Mouse (Mus musculus) midbrain, embryonic 13.5 days (tissue): ENCODE measurements around the gene Ppp1r12a. TPM values are rescaled to one million over a fixed set of nuclear protein-coding genes. Genes with fewer than 3 reads are reported as not detected.

Experiments used
- ATAC-seq: fragments of 200-750 bp; cut with Nextera tagmentation; 2 replicates; pipeline ENCODE4 v1.8.0; 2017; ENCODE audit warnings: mild to moderate bottlenecking, moderate TSS enrichment, moderate library complexity
- H3K27ac ChIP-seq: fragments of 300-500 bp; sonication (generic); 2 replicates; pipeline ENCODE4 v1.5.1; 2015; ENCODE audit warnings: inconsistent platforms, mild to moderate bottlenecking, moderate library complexity
- H3K27me3 ChIP-seq: fragments of 300-500 bp; sonication (generic); 2 replicates; pipeline ENCODE4 v1.6.1; 2015; ENCODE audit warnings: mild to moderate bottlenecking, inconsistent platforms
- H3K36me3 ChIP-seq: fragments of 300-500 bp; sonication (generic); 2 replicates; pipeline ENCODE4 v1.6.1; 2015; ENCODE audit warnings: mild to moderate bottlenecking, inconsistent platforms
- H3K4me1 ChIP-seq: fragments of 300-500 bp; sonication (generic); replicated peaks from 2 replicates; pipeline ENCODE4 v1.6.1; 2015; ENCODE audit warnings: inconsistent platforms
- H3K4me2 ChIP-seq: fragments of 300-500 bp; sonication (generic); replicated peaks from 2 replicates; pipeline ENCODE4 v1.6.1; 2015; ENCODE audit warnings: moderate library complexity, mild to moderate bottlenecking, inconsistent platforms
- H3K4me3 ChIP-seq: fragments of 300-500 bp; sonication (generic); replicated peaks from 2 replicates; pipeline ENCODE4 v1.5.1; 2015; ENCODE audit warnings: mild to moderate bottlenecking, inconsistent platforms
- H3K9ac ChIP-seq: fragments of 300-500 bp; sonication (generic); replicated peaks from 2 replicates; pipeline ENCODE4 v1.6.1; 2015; ENCODE audit warnings: mild to moderate bottlenecking, inconsistent platforms
- H3K9me3 ChIP-seq: fragments of 300-500 bp; sonication (generic); 2 replicates; pipeline ENCODE4 v1.6.1; 2016; ENCODE audit warnings: mild to moderate bottlenecking, inconsistent platforms
- WGBS: fragments of 180-500 bp; shearing (Covaris S2); methylation state at CpG from one replicate; pipeline ENCODE4 v1.1.7; 2015; 5-methylcytosine and 5-hydroxymethylcytosine counted together
- polyA plus RNA-seq: library from polyadenylated mRNA; unstranded; fragments of >200 nt; fragmentation: Nextera tagmentation; extraction: Ambion mirVana; gene quantifications from 2 replicates; pipeline ENCODE4 v1.2.1, GENCODE M21; 2015

Ppp1r12a gene
- polyA plus RNA-seq, 1 experiment from 2014 or later = 84.4 TPM

- H3K27ac ChIP-seq = no peak overlapping the region
- no peaks in the 10 kb centered on the region for H3K9me3 ChIP-seq
- WGBS = 80% methylated on average over 8 of the region's 8 CpGs
- no peaks in the 10 kb centered on the region for H3K27me3 ChIP-seq
- no peak overlapping the region for H3K9ac ChIP-seq
- no peak overlapping the region for H3K4me3 ChIP-seq
- 0 out of 2 replicates have a peak, but pooled peaks cover 2% of the 10 kb centered on the region for H3K4me1 ChIP-seq
- H3K4me2 ChIP-seq = no peak overlapping the region
- no peak for ATAC-seq
- no peaks in the 10 kb centered on the region for H3K36me3 ChIP-seq
Observed at GRCm38 (mm10) chr10:108184763-108185162, 22.8 kb downstream of the Ppp1r12a start.

- Histone ChIP-seq H3K4me1 (0 out of 2 replicates have a peak, but pooled peaks cover 2% of the 10 kb centered on the region), H3K4me2 (no peak overlapping the region), H3K27me3 (no peaks in the 10 kb centered on the region), H3K4me3 (no peak overlapping the region), H3K9me3 (no peaks in the 10 kb centered on the region), H3K27ac (no peak overlapping the region), H3K9ac (no peak overlapping the region), H3K36me3 (no peaks in the 10 kb centered on the region)
- no peak for ATAC-seq
- WGBS = 91% methylated on average over 3 of the region's 3 CpGs
Observed at GRCm38 (mm10) chr10:108185265-108185664, 23.3 kb downstream of the Ppp1r12a start.

- Histone ChIP-seq H3K4me2 (no peak overlapping the region), H3K9me3 (no peaks in the 10 kb centered on the region), H3K4me3 (no peak overlapping the region), H3K36me3 (no peaks in the 10 kb centered on the region), H3K4me1 (peaks cover 9% of the 10 kb centered on the region; the same call in 1 of the 2 replicates), H3K9ac (no peak overlapping the region), H3K27ac (no peak overlapping the region), H3K27me3 (no peaks in the 10 kb centered on the region)
- ATAC-seq = no peak
- 93% methylated on average over 2 of the region's 2 CpGs for WGBS
Observed at GRCm38 (mm10) chr10:108189303-108189702, 27.3 kb downstream of the Ppp1r12a start.

GRCm38 (mm10) chr10:108189986-108190385 lies 28.0 kb downstream of the Ppp1r12a start:
- Histone ChIP-seq H3K36me3 (no peaks in the 10 kb centered on the region), H3K27me3 (no peaks in the 10 kb centered on the region), H3K4me2 (no peak overlapping the region), H3K4me3 (no peak overlapping the region), H3K27ac (no peak overlapping the region), H3K9me3 (no peaks in the 10 kb centered on the region), H3K4me1 (peaks cover 9% of the 10 kb centered on the region; the same call in 1 of the 2 replicates), H3K9ac (no peak overlapping the region)
- no peak for ATAC-seq
- WGBS = 91% methylated on average over 3 of the region's 3 CpGs

GRCm38 (mm10) chr10:108190626-108191025 lies 28.6 kb downstream of the Ppp1r12a start:
- H3K27me3 ChIP-seq = no peaks in the 10 kb centered on the region
- H3K4me2 ChIP-seq = no peak overlapping the region
- H3K4me3 ChIP-seq = no peak overlapping the region
- ATAC-seq = no peak
- H3K9me3 ChIP-seq = no peaks in the 10 kb centered on the region
- no peak overlapping the region for H3K27ac ChIP-seq
- H3K9ac ChIP-seq = no peak overlapping the region
- H3K4me1 ChIP-seq = peaks cover 9% of the 10 kb centered on the region; the same call in 1 of the 2 replicates
- H3K36me3 ChIP-seq = no peaks in the 10 kb centered on the region

- Histone ChIP-seq H3K36me3 (no peaks in the 10 kb centered on the region), H3K27ac (no peak overlapping the region), H3K9ac (no peak overlapping the region), H3K4me2 (no peak overlapping the region), H3K27me3 (no peaks in the 10 kb centered on the region), H3K9me3 (no peaks in the 10 kb centered on the region), H3K4me3 (no peak overlapping the region), H3K4me1 (peaks cover 9% of the 10 kb centered on the region; the same call in 1 of the 2 replicates)
- WGBS = 71% methylated on average over 8 of the region's 8 CpGs
- no peak for ATAC-seq
Observed at GRCm38 (mm10) chr10:108191381-108191787, 29.4 kb downstream of the Ppp1r12a start.

GRCm38 (mm10) chr10:108192306-108192705 lies 30.3 kb downstream of the Ppp1r12a start:
- Histone ChIP-seq H3K4me2 (no peak overlapping the region), H3K9me3 (no peaks in the 10 kb centered on the region), H3K27me3 (no peaks in the 10 kb centered on the region), H3K4me3 (no peak overlapping the region), H3K9ac (no peak overlapping the region), H3K27ac (no peak overlapping the region), H3K4me1 (peaks cover 9% of the 10 kb centered on the region; the same call in 1 of the 2 replicates), H3K36me3 (no peaks in the 10 kb centered on the region)
- ATAC-seq = no peak
- 72% methylated on average over 2 of the region's 2 CpGs for WGBS

- H3K9ac ChIP-seq = no peak overlapping the region
- WGBS = 99% methylated on average over 2 of the region's 2 CpGs
- H3K4me2 ChIP-seq = no peak overlapping the region
- peaks cover 8% of the 10 kb centered on the region; the same call in 1 of the 2 replicates for H3K4me1 ChIP-seq
- H3K27me3 ChIP-seq = no peaks in the 10 kb centered on the region
- ATAC-seq = no peak
- H3K36me3 ChIP-seq = peaks cover 6% of the 10 kb centered on the region; the same call in 1 of the 2 replicates
- no peak overlapping the region for H3K4me3 ChIP-seq
- no peaks in the 10 kb centered on the region for H3K9me3 ChIP-seq
- no peak overlapping the region for H3K27ac ChIP-seq
Observed at GRCm38 (mm10) chr10:108196124-108196523, 34.1 kb downstream of the Ppp1r12a start.

- no peaks in the 10 kb centered on the region for H3K27me3 ChIP-seq
- H3K27ac ChIP-seq = no peak overlapping the region
- H3K4me1 ChIP-seq = 0 out of 2 replicates have a peak, but pooled peaks cover 5% of the 10 kb centered on the region
- H3K36me3 ChIP-seq = peaks cover 6% of the 10 kb centered on the region; the same call in 1 of the 2 replicates
- no peak overlapping the region for H3K4me2 ChIP-seq
- ATAC-seq = peak; percentile 63
- H3K9ac ChIP-seq = no peak overlapping the region
- WGBS = 94% methylated on average over 1 of the region's 1 CpGs
- no peaks in the 10 kb centered on the region for H3K9me3 ChIP-seq
- no peak overlapping the region for H3K4me3 ChIP-seq
Observed at GRCm38 (mm10) chr10:108197498-108197897, 35.5 kb downstream of the Ppp1r12a start.

GRCm38 (mm10) chr10:108198945-108199344 lies 37.0 kb downstream of the Ppp1r12a start:
- WGBS = 94% methylated on average over 2 of the region's 2 CpGs
- 0 out of 2 replicates have a peak, but pooled peaks cover 5% of the 10 kb centered on the region for H3K4me1 ChIP-seq
- no peak overlapping the region for H3K4me3 ChIP-seq
- peaks cover 6% of the 10 kb centered on the region; the same call in 1 of the 2 replicates for H3K36me3 ChIP-seq
- H3K9me3 ChIP-seq = no peaks in the 10 kb centered on the region
- H3K27ac ChIP-seq = no peak overlapping the region
- no peak overlapping the region for H3K9ac ChIP-seq
- no peaks in the 10 kb centered on the region for H3K27me3 ChIP-seq
- no peak overlapping the region for H3K4me2 ChIP-seq
- ATAC-seq = no peak

- Histone ChIP-seq H3K4me1 (0 out of 2 replicates have a peak, but pooled peaks cover 5% of the 10 kb centered on the region), H3K9me3 (no peaks in the 10 kb centered on the region), H3K4me3 (no peak overlapping the region), H3K36me3 (peaks cover 14% of the 10 kb centered on the region; the same call in 1 of the 2 replicates), H3K4me2 (no peak overlapping the region), H3K27me3 (no peaks in the 10 kb centered on the region), H3K27ac (no peak overlapping the region), H3K9ac (no peak overlapping the region)
- 92% methylated on average over 4 of the region's 4 CpGs for WGBS
- no peak; the same call in 1 of the 2 replicates for ATAC-seq
Observed at GRCm38 (mm10) chr10:108202126-108202525, 40.1 kb downstream of the Ppp1r12a start.

GRCm38 (mm10) chr10:108203440-108203839 lies 41.4 kb downstream of the Ppp1r12a start:
- H3K27me3 ChIP-seq = no peaks in the 10 kb centered on the region
- 0 out of 2 replicates have a peak, but pooled peaks cover 10% of the 10 kb centered on the region for H3K4me1 ChIP-seq
- H3K9ac ChIP-seq = no peak overlapping the region
- no peak for ATAC-seq
- no peaks in the 10 kb centered on the region for H3K9me3 ChIP-seq
- no peak overlapping the region for H3K4me2 ChIP-seq
- H3K36me3 ChIP-seq = peaks cover 14% of the 10 kb centered on the region; the same call in 1 of the 2 replicates
- H3K4me3 ChIP-seq = no peak overlapping the region
- no peak overlapping the region for H3K27ac ChIP-seq

- Histone ChIP-seq H3K9me3 (no peaks in the 10 kb centered on the region), H3K4me1 (peaks cover 6% of the 10 kb centered on the region; the same call in 1 of the 2 replicates), H3K9ac (no peak overlapping the region), H3K27me3 (no peaks in the 10 kb centered on the region), H3K4me2 (no peak overlapping the region), H3K4me3 (no peak overlapping the region), H3K27ac (no peak overlapping the region), H3K36me3 (0 out of 2 replicates have a peak, but pooled peaks cover 8% of the 10 kb centered on the region)
- ATAC-seq = no peak
- 77% methylated on average over 5 of the region's 5 CpGs for WGBS
Observed at GRCm38 (mm10) chr10:108209396-108209795, 47.4 kb downstream of the Ppp1r12a start.
